Mouse (Mus musculus) lung, adult 2 months (tissue): ENCODE measurements around the gene Top1.

Experiments
- CTCF ChIP-seq: fragments of 200-500 bp; IDR thresholded peaks from 2 replicates; pipeline ENCODE4 v1.5.1; 2011; ENCODE audit warnings: mild to moderate bottlenecking, low read length, control low read depth; ENCODE audit not compliant: insufficient read depth
- POLR2A ChIP-seq: fragments of 200-500 bp; IDR thresholded peaks from 2 replicates; pipeline ENCODE4 v1.6.1; 2011; ENCODE audit warnings: low read depth, mild to moderate bottlenecking, control low read depth, low read length, borderline replicate concordance; ENCODE audit errors: extremely low read depth

DNA sequence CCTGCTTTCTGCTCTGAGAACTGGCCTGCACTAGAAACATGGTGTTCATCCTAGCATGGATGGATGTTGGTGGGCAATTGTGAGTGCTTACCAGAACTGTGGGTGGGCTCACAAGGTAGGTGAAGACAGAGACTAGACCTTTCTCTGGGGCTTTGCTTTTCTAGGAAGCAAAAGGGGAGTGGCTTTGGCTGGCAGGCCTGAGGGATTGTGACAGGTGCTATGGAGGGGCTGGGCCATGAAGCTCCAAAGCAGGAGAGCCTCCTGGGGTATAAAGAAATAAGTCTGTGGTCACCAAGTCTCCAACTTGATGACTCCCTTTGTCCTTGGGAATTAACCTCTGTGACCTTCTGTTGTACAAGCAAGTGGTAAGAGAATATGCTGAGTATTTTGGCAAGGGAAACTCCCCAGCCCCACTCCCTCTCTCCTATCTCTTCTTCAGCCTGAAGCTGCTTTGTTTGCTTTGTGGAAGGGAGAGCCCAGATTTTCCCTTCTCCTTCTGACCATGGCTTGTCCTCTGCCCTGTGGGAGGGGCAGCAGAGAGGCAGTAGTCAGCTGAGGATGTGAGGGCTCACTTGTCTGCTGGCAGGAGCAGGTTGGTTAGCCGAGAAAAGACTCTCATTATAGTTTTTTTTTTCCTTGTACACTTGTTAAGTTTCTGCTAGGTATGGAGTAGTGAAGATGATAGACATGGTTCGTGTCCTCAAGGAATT is 94.1 kb downstream of the Top1 start:
- TF ChIP-seq CTCF (no peak), POLR2A (no peak)
